Mouse (Mus musculus): ENCODE data around the gene 1810055G02Rik.

Gene 1810055G02Rik

GRCm38 (mm10) chr19:3743362-3743761 is 35.3 kb downstream of the 1810055G02Rik start:
- DNase-seq (ENCODE audit: low spot score in 2 of 2), result no peak

- DNase-seq (ENCODE audit: low spot score in 2 of 2), result peak; percentile 51 to 69
Observed at GRCm38 (mm10) chr19:3743851-3744512, 35.9 kb downstream of the 1810055G02Rik start.

GRCm38 (mm10) chr19:3752621-3753239 is 44.6 kb downstream of the 1810055G02Rik start:
- no peak for DNase-seq (ENCODE audit: low spot score in 2 of 2)

- DNase-seq (ENCODE audit: low spot score in 2 of 2), result no peak
Observed at GRCm38 (mm10) chr19:3753240-3753633, 45.1 kb downstream of the 1810055G02Rik start.

GRCm38 (mm10) chr19:3753738-3754137 is 45.6 kb downstream of the 1810055G02Rik start:
- DNase-seq (ENCODE audit: low spot score in 2 of 2), result no peak

- no peak for DNase-seq (ENCODE audit: low spot score in 2 of 2)
Observed at GRCm38 (mm10) chr19:3757861-3758260, 49.8 kb downstream of the 1810055G02Rik start.

- no peak for DNase-seq (ENCODE audit: low spot score in 2 of 2)
Observed at GRCm38 (mm10) chr19:3765221-3765820, 57.2 kb downstream of the 1810055G02Rik start.

GRCm38 (mm10) chr19:3766378-3766777 is 58.3 kb downstream of the 1810055G02Rik start:
- no peak for DNase-seq (ENCODE audit: low spot score in 2 of 2)

- DNase-seq (ENCODE audit: low spot score in 2 of 2), result peak; percentile 56 to 61
Observed at GRCm38 (mm10) chr19:3767276-3767780, 59.2 kb downstream of the 1810055G02Rik start, which contains the start of gene Kmt5b. TSS of gene Kmt5b (plus strand) at chr19:3767421.
